Mouse (Mus musculus) stomach, embryonic 14.5 days (tissue): ENCODE results near the gene Rpl22. TPM values are rescaled to one million over a fixed set of nuclear protein-coding genes. Genes with fewer than 3 reads are reported as not detected.

ENCODE experiments used
- ATAC-seq: fragments of 200-750 bp; cut with Nextera tagmentation; 2 replicates; pipeline ENCODE4 v1.8.0; 2017; ENCODE audit warnings: low read depth, moderate TSS enrichment; ENCODE audit not compliant: insufficient number of reproducible peaks, insufficient read depth, low FRiP score
- H3K27ac ChIP-seq: fragments of 300-500 bp; sonication (generic); 2 replicates; pipeline ENCODE4 v1.5.1; 2014; ENCODE audit warnings: mild to moderate bottlenecking, low read length, moderate library complexity, mixed read lengths
- H3K27me3 ChIP-seq: fragments of 300-500 bp; sonication (generic); 2 replicates; pipeline ENCODE4 v1.6.1; 2014; ENCODE audit warnings: low read length, control low read depth, mixed read lengths; ENCODE audit not compliant: control insufficient read depth, insufficient read depth
- H3K36me3 ChIP-seq: fragments of 300-500 bp; sonication (generic); 2 replicates; pipeline ENCODE4 v1.6.1; 2014; ENCODE audit warnings: mild to moderate bottlenecking, control low read depth, low read length, moderate library complexity, mixed read lengths; ENCODE audit not compliant: control insufficient read depth, insufficient read depth
- H3K4me1 ChIP-seq: fragments of 300-500 bp; sonication (generic); 2 replicates; pipeline ENCODE4 v1.6.1; 2014; ENCODE audit warnings: low read length, control low read depth, mixed read lengths; ENCODE audit not compliant: control insufficient read depth, insufficient read depth
- H3K4me2 ChIP-seq: fragments of 300-500 bp; sonication (generic); replicated peaks from 2 replicates; pipeline ENCODE4 v1.6.1; 2014; ENCODE audit warnings: low read depth, low read length, control low read depth
- H3K4me3 ChIP-seq: fragments of 300-500 bp; sonication (generic); 2 replicates; pipeline ENCODE4 v1.5.1; 2014; ENCODE audit warnings: low read depth, low read length, control low read depth
- H3K9ac ChIP-seq: fragments of 300-500 bp; sonication (generic); replicated peaks from 2 replicates; pipeline ENCODE4 v1.6.1; 2014; ENCODE audit warnings: low read depth, mild to moderate bottlenecking, control low read depth, low read length, moderate library complexity, mixed read lengths
- H3K9me3 ChIP-seq: fragments of 300-500 bp; sonication (generic); 2 replicates; pipeline ENCODE4 v1.6.1; 2016; ENCODE audit warnings: low read depth, low read length, control low read depth; ENCODE audit not compliant: control insufficient read depth
- WGBS: fragments of 180-500 bp; shearing (Covaris S2); extraction: QIAGEN DNeasy Blood & Tissue Kit; methylation state at CpG from one replicate; pipeline ENCODE4 v1.1.7; 2014; 5-methylcytosine and 5-hydroxymethylcytosine counted together
- polyA plus RNA-seq: library from polyadenylated mRNA; unstranded; fragments of >200 nt; fragmentation: Nextera tagmentation; extraction: Ambion mirVana; gene quantifications from 2 replicates; pipeline ENCODE4 v1.2.1, GENCODE M21; 2014

Gene Rpl22
- polyA plus RNA-seq, 1 experiment from 2014 or later: 483 TPM

GRCm38 (mm10) chr4:152338419-152339292 is 13.1 kb downstream of the Rpl22 start, which contains the start of gene Chd5:
Chd5 (plus strand) TSS chr4:152338651.
- no peak for ATAC-seq
- peaks cover 14% of the 10 kb centered on the region for H3K36me3 ChIP-seq
- H3K27me3 ChIP-seq: peaks cover 28% of the 10 kb centered on the region
- H3K4me3 ChIP-seq: peak within 1 kb of the TSS; percentile 49
- 0 out of 2 replicates have a peak, but pooled peaks cover 9% of the 10 kb centered on the region for H3K4me1 ChIP-seq
- no peak within 1 kb of the TSS; the same call in 1 of the 2 replicates for H3K9ac ChIP-seq
- peak within 1 kb of the TSS; percentile 100 for H3K4me2 ChIP-seq
- no peak within 1 kb of the TSS for H3K27ac ChIP-seq
- 1% methylated on average over 62 of the region's 120 CpGs for WGBS
- no peaks in the 10 kb centered on the region for H3K9me3 ChIP-seq

GRCm38 (mm10) chr4:152339293-152339790 is 13.8 kb downstream of the Rpl22 start:
- H3K4me3 ChIP-seq: peak overlapping the region; percentile 49
- peaks cover 7% of the 10 kb centered on the region for H3K36me3 ChIP-seq
- 0 out of 2 replicates have a peak, but pooled peaks cover 9% of the 10 kb centered on the region for H3K4me1 ChIP-seq
- no peak overlapping the region for H3K27ac ChIP-seq
- 2% methylated on average over 20 of the region's 26 CpGs for WGBS
- peak overlapping the region; percentile 100 for H3K4me2 ChIP-seq
- no peak for ATAC-seq
- H3K9ac ChIP-seq: no peak overlapping the region; the same call in 1 of the 2 replicates
- H3K27me3 ChIP-seq: peaks cover 28% of the 10 kb centered on the region
- H3K9me3 ChIP-seq: no peaks in the 10 kb centered on the region

- ATAC-seq: no peak
- Histone ChIP-seq H3K4me2 (no peak overlapping the region), H3K36me3 (no peaks in the 10 kb centered on the region), H3K9me3 (no peaks in the 10 kb centered on the region), H3K27me3 (peaks cover 28% of the 10 kb centered on the region), H3K4me3 (no peak overlapping the region), H3K4me1 (peaks cover 13% of the 10 kb centered on the region; the same call in 1 of the 2 replicates), H3K27ac (no peak overlapping the region), H3K9ac (no peak overlapping the region)
- WGBS: 37% methylated on average over 15 of the region's 15 CpGs
Measured at GRCm38 (mm10) chr4:152340584-152341284, 15.2 kb downstream of the Rpl22 start.

GRCm38 (mm10) chr4:152343296-152343695 is 17.8 kb downstream of the Rpl22 start:
- peaks cover 13% of the 10 kb centered on the region; the same call in 1 of the 2 replicates for H3K4me1 ChIP-seq
- H3K4me2 ChIP-seq: no peak overlapping the region
- peaks cover 18% of the 10 kb centered on the region for H3K27me3 ChIP-seq
- H3K4me3 ChIP-seq: no peak overlapping the region
- ATAC-seq: no peak
- no peaks in the 10 kb centered on the region for H3K9me3 ChIP-seq
- WGBS: 15% methylated on average over 5 of the region's 5 CpGs
- no peaks in the 10 kb centered on the region for H3K36me3 ChIP-seq
- H3K9ac ChIP-seq: no peak overlapping the region
- no peak overlapping the region for H3K27ac ChIP-seq

GRCm38 (mm10) chr4:152344651-152345050 is 19.1 kb downstream of the Rpl22 start:
- peaks cover 5% of the 10 kb centered on the region; the same call in 1 of the 2 replicates for H3K4me1 ChIP-seq
- H3K9me3 ChIP-seq: no peaks in the 10 kb centered on the region
- H3K36me3 ChIP-seq: no peaks in the 10 kb centered on the region
- no peak overlapping the region for H3K4me2 ChIP-seq
- no peak overlapping the region for H3K9ac ChIP-seq
- H3K4me3 ChIP-seq: no peak overlapping the region
- ATAC-seq: no peak
- no peak overlapping the region for H3K27ac ChIP-seq
- WGBS: 56% methylated on average over 7 of the region's 7 CpGs
- H3K27me3 ChIP-seq: peaks cover 10% of the 10 kb centered on the region

GRCm38 (mm10) chr4:152345120-152345889 is 19.8 kb downstream of the Rpl22 start:
- Histone ChIP-seq H3K9ac (no peak overlapping the region), H3K27me3 (peaks cover 5% of the 10 kb centered on the region; the same call in 1 of the 2 replicates), H3K4me3 (no peak overlapping the region), H3K36me3 (no peaks in the 10 kb centered on the region), H3K4me1 (peaks cover 4% of the 10 kb centered on the region; the same call in 1 of the 2 replicates), H3K27ac (no peak overlapping the region), H3K4me2 (no peak overlapping the region), H3K9me3 (no peaks in the 10 kb centered on the region)
- no peak for ATAC-seq
- 44% methylated on average over 7 of the region's 7 CpGs for WGBS

- Histone ChIP-seq H3K36me3 (no peaks in the 10 kb centered on the region), H3K4me2 (no peak overlapping the region), H3K9me3 (no peaks in the 10 kb centered on the region), H3K27ac (no peak overlapping the region), H3K4me1 (peaks cover 4% of the 10 kb centered on the region; the same call in 1 of the 2 replicates), H3K4me3 (no peak overlapping the region), H3K9ac (no peak overlapping the region), H3K27me3 (0 out of 2 replicates have a peak, but pooled peaks cover 2% of the 10 kb centered on the region)
- 1% methylated on average over 17 of the region's 17 CpGs for WGBS
- no peak for ATAC-seq
Measured at GRCm38 (mm10) chr4:152349837-152350381, 24.4 kb downstream of the Rpl22 start.
